Mouse (Mus musculus) myocyte (in vitro differentiated cells): ENCODE results near the gene Osbpl3. TPM values are rescaled to one million over a fixed set of nuclear protein-coding genes. Genes with fewer than 3 reads are reported as not detected.

ENCODE experiments used
- H3K27me3 ChIP-seq: one replicate; pipeline ENCODE4 v1.6.1; 2011; ENCODE audit not compliant: control insufficient read depth, insufficient read depth, insufficient read length
- H3K36me3 ChIP-seq: one replicate; pipeline ENCODE4 v1.6.1; 2011; ENCODE audit not compliant: control insufficient read depth, insufficient read depth
- H3K4me2 ChIP-seq: one replicate; pipeline ENCODE4 v1.6.1; 2011; ENCODE audit warnings: low read depth, control low read depth
- H3K4me3 ChIP-seq: one replicate; pipeline ENCODE4 v1.5.1; 2011; ENCODE audit warnings: mild to moderate bottlenecking, control low read depth, moderate library complexity
- H3K79me2 ChIP-seq: one replicate; pipeline ENCODE4 v1.6.1; 2011; ENCODE audit not compliant: control insufficient read depth, insufficient read depth
- H3ac ChIP-seq: one replicate; pipeline ENCODE4 v1.6.1; 2011; ENCODE audit not compliant: control insufficient read depth, insufficient read length
- CEBPB ChIP-seq: IDR thresholded peaks from 2 replicates; pipeline ENCODE4 v1.6.1; 2011; ENCODE audit warnings: mild to moderate bottlenecking, moderate library complexity; ENCODE audit not compliant: poor library complexity, insufficient read depth, severe bottlenecking
- E2F4 ChIP-seq: IDR thresholded peaks from one replicate; pipeline ENCODE4 v1.6.1; 2011; ENCODE audit warnings: mild to moderate bottlenecking, control low read depth, moderate library complexity; ENCODE audit not compliant: insufficient read depth
- MAX ChIP-seq: IDR thresholded peaks from one replicate; pipeline ENCODE4 v1.6.1; 2011; ENCODE audit warnings: low read depth, mild to moderate bottlenecking, control low read depth
- MYOD1 ChIP-seq, 3 experiments: IDR thresholded peaks; one replicate each; pipeline ENCODE4 v1.6.1; 2011; ENCODE audit warnings: control low read depth in 2 of 3, low read depth in 2 of 3, mild to moderate bottlenecking in 2 of 3, moderate library complexity in 1 of 3; ENCODE audit not compliant: insufficient read length in 2 of 3, control insufficient read depth in 1 of 3
- MYOG ChIP-seq, 3 experiments: IDR thresholded peaks; one replicate each; pipeline ENCODE4 v1.6.1; 2011; ENCODE audit warnings: control low read depth in 2 of 3, low read depth in 2 of 3, mild to moderate bottlenecking in 2 of 3; ENCODE audit not compliant: insufficient read length in 2 of 3, control insufficient read depth in 1 of 3, insufficient read depth in 1 of 3
- POLR2A ChIP-seq: IDR thresholded peaks from one replicate; pipeline ENCODE4 v1.6.1; 2011; ENCODE audit warnings: low read depth, mild to moderate bottlenecking, control low read depth, moderate library complexity; ENCODE audit not compliant: insufficient read length
- POLR2AphosphoS2 ChIP-seq: IDR thresholded peaks from one replicate; pipeline ENCODE4 v1.6.1; 2011; ENCODE audit warnings: low read depth, control low read depth; ENCODE audit not compliant: insufficient read length
- REST ChIP-seq: IDR thresholded peaks from one replicate; pipeline ENCODE4 v1.6.1; 2011; ENCODE audit warnings: mild to moderate bottlenecking, control low read depth, moderate library complexity; ENCODE audit not compliant: insufficient read depth, insufficient read length
- SRF ChIP-seq: IDR thresholded peaks from one replicate; pipeline ENCODE4 v1.6.1; 2011; ENCODE audit warnings: low read depth; ENCODE audit not compliant: control insufficient read depth, insufficient read length
- TCF12 ChIP-seq: IDR thresholded peaks from one replicate; pipeline ENCODE4 v1.6.1; 2011; ENCODE audit warnings: mild to moderate bottlenecking, control low read depth; ENCODE audit not compliant: poor library complexity, insufficient read depth, severe bottlenecking
- TCF3 ChIP-seq: IDR thresholded peaks from one replicate; pipeline ENCODE4 v1.6.1; 2011; ENCODE audit warnings: low read depth, control low read depth; ENCODE audit not compliant: insufficient read length
- USF1 ChIP-seq: IDR thresholded peaks from one replicate; pipeline ENCODE4 v1.6.1; 2011; ENCODE audit warnings: low read depth, mild to moderate bottlenecking, control low read depth, moderate library complexity
- polyA plus RNA-seq: library from polyadenylated mRNA; unstranded; fragments of >200 nt; fragmentation: generic; extraction: Trizol; gene quantifications from one replicate; pipeline ENCODE4 v1.2.1, GENCODE M21; 2012; ENCODE audit warnings: missing spikeins

The Osbpl3 gene
- polyA plus RNA-seq, 1 experiment = 8.9 TPM

DNA sequence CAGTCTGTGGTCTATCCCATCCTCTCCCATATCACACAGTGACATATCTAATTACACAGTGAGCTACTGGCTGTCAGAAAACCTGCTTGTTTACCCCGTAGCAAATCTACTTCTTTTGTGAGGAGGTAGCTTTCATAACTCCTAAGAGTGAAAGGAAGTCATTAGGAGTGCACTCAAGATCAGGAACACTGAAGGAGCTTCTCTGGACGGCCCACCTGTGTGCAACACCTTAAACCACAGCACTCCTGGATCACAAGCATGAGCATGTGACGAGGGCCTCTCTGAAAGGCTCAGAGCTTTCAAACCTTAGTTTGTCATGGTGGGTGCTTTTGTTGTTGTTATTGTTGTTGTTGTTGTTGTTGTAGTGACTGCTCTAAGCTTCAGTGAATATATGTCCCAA lies 10.4 kb upstream of the Osbpl3 start:
- Histone ChIP-seq H3ac (no peak overlapping the region), H3K79me2 (no peaks in the 10 kb centered on the region), H3K36me3 (no peaks in the 10 kb centered on the region), H3K27me3 (no peaks in the 10 kb centered on the region), H3K4me3 (no peak overlapping the region), H3K4me2 (no peak overlapping the region)
- no peak for TF ChIP-seq POLR2AphosphoS2
- no peak for TF ChIP-seq MYOD1 (IDR thresholded peaks at IDR 0.05; ENCODE audit: control insufficient read depth in 1 of 3, insufficient read length in 2 of 3, low read depth in 2 of 3)
- TF ChIP-seq POLR2A = no peak
- TF ChIP-seq TCF12 = no peak
- no peak for TF ChIP-seq USF1
- TF ChIP-seq TCF3 = no peak
- no peak for TF ChIP-seq MAX
- no peak for TF ChIP-seq REST
- TF ChIP-seq MYOG (IDR thresholded peaks at IDR 0.05; ENCODE audit: control insufficient read depth in 1 of 3, insufficient read depth in 1 of 3, insufficient read length in 2 of 3, low read depth in 2 of 3) = no peak
- no peak for TF ChIP-seq CEBPB

DNA sequence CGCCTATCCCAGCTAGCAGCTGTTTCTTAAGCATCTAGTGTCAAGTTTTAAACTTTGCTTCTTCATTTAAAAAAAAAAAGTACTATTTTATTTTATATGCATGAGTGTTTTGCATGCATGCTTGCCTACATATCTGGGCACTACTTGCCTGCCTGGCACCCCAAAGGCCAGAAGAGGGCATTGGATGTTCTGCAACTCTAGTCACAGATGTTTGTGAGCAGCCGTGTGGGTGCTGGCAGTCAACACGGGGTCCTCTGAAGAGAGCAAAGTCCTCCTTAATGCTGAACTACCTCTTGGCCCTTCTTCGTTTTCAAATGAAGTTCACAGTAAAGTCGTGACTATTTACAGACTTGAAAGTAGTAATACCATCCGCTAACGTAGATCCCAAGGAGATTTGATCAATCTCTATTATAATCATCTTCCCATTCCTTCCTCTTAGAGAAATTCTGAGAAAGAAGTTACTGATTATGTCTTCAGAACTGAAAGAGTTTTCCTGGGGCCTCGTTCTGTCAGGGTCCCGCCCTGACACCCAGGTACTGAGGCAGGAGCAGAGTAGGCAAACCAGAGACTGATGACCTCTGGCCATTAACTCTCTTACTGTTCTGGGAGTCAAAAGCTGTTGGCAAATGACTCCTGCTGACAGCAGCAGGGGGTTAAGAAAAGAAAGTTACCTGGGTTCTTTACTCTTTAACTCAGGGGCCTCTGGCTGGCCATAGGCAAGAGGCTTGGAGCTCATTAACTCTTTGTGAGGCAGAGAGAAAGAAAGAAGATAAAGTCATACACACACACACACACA lies 8.9 kb upstream of the Osbpl3 start:
- H3ac ChIP-seq = no peak overlapping the region
- H3K4me3 ChIP-seq = no peak overlapping the region
- H3K4me2 ChIP-seq = no peak overlapping the region
- TF ChIP-seq SRF (no peak), USF1 (no peak), POLR2A (no peak), REST (no peak), MYOD1 (IDR thresholded peaks at IDR 0.05; ENCODE audit: control insufficient read depth in 1 of 3, insufficient read length in 2 of 3, low read depth in 2 of 3) (no peak), CEBPB (no peak), MAX (no peak)
- no peaks in the 10 kb centered on the region for H3K27me3 ChIP-seq
- no peaks in the 10 kb centered on the region for H3K79me2 ChIP-seq
- H3K36me3 ChIP-seq = no peaks in the 10 kb centered on the region

DNA sequence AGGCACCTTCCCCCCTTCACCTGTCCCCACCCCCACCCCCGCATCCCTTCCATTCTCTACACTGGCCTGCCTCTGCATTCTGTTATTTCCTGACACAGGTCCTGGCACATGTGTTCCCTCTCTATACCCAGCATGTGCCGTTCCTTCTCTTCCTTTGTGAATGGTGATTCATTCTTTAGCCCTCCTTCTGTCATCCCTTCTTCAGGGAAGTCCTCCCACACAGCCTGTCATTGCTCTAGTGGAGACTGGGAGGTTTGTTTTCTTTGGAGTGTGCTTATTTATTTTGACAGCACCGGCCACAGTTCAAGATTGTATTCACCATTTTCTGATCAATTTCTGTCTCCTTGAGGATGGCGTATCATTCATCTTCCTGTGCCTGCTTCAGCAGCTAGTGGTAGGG lies 6.0 kb upstream of the Osbpl3 start:
- H3K27me3 ChIP-seq = no peaks in the 10 kb centered on the region
- no peak overlapping the region for H3ac ChIP-seq
- no peak overlapping the region for H3K4me3 ChIP-seq
- TF ChIP-seq POLR2A = no peak
- TF ChIP-seq E2F4 = no peak
- TF ChIP-seq SRF = no peak
- no peak for TF ChIP-seq MAX
- TF ChIP-seq REST = no peak
- no peak for TF ChIP-seq POLR2AphosphoS2
- no peaks in the 10 kb centered on the region for H3K36me3 ChIP-seq
- H3K4me2 ChIP-seq = no peak overlapping the region
- no peaks in the 10 kb centered on the region for H3K79me2 ChIP-seq

DNA sequence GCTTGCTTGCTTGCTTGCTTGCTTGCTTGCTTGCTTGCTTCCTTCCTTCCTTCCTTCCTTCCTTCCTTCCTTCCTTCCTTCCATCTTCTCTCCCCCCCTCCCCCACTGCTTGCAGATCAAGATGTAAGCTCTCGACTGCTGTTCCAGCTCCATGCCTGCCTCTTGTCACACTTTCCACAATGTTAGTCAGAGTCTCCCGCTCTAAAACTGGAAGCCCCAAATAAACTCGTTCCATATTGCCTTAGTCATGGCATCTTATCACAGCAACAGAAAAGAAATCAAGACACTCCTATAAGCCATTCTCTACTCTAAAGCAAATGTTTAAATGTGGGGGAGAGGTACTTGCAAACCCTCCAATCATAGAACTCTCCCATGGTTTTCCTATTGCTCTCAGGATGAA lies 5.6 kb upstream of the Osbpl3 start:
- H3K27me3 ChIP-seq = no peaks in the 10 kb centered on the region
- no peaks in the 10 kb centered on the region for H3K79me2 ChIP-seq
- TF ChIP-seq POLR2A (no peak), MAX (no peak), TCF12 (no peak), SRF (no peak), CEBPB (no peak), E2F4 (no peak), MYOG (IDR thresholded peaks at IDR 0.05; ENCODE audit: control insufficient read depth in 1 of 3, insufficient read depth in 1 of 3, insufficient read length in 2 of 3, low read depth in 2 of 3) (no peak), REST (no peak), MYOD1 (IDR thresholded peaks at IDR 0.05; ENCODE audit: control insufficient read depth in 1 of 3, insufficient read length in 2 of 3, low read depth in 2 of 3) (no peak)
- no peaks in the 10 kb centered on the region for H3K36me3 ChIP-seq
- no peak overlapping the region for H3ac ChIP-seq
- no peak overlapping the region for H3K4me2 ChIP-seq
- no peak overlapping the region for H3K4me3 ChIP-seq

DNA sequence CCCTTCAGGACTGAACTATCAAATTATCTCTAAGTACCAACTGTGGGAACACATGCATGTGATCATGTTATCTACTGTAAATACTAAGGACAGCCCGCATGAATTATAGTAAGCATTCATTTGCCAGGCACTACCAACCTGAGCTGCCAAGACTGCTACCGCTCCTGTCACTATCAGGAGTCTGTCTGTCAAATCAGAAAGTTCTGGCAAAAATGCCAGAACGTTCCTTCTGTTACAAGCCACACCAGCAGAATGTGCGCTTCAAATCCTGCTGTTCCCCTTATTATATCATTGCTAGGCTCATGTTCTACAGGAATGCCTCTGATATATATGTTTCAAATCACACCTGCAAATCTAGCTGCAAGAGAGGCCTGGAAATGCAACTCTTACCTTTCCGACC lies 4.6 kb upstream of the Osbpl3 start:
- H3K36me3 ChIP-seq = no peaks in the 10 kb centered on the region
- H3ac ChIP-seq = no peak overlapping the region
- no peak overlapping the region for H3K4me3 ChIP-seq
- TF ChIP-seq MAX = no peak
- no peak for TF ChIP-seq POLR2AphosphoS2
- no peak for TF ChIP-seq MYOG (IDR thresholded peaks at IDR 0.05; ENCODE audit: control insufficient read depth in 1 of 3, insufficient read depth in 1 of 3, insufficient read length in 2 of 3, low read depth in 2 of 3)
- TF ChIP-seq TCF12 = no peak
- TF ChIP-seq E2F4 = no peak
- TF ChIP-seq TCF3 = no peak
- no peak for TF ChIP-seq MYOD1 (IDR thresholded peaks at IDR 0.05; ENCODE audit: control insufficient read depth in 1 of 3, insufficient read length in 2 of 3, low read depth in 2 of 3)
- no peak for TF ChIP-seq USF1
- no peak for TF ChIP-seq SRF
- TF ChIP-seq REST = no peak
- TF ChIP-seq POLR2A = no peak
- no peak for TF ChIP-seq CEBPB
- no peaks in the 10 kb centered on the region for H3K79me2 ChIP-seq
- no peaks in the 10 kb centered on the region for H3K27me3 ChIP-seq
- H3K4me2 ChIP-seq = no peak overlapping the region
